Mouse (Mus musculus): ENCODE data around the gene Mfsd10.
"Not testable (repeated sequence)": the region's sequence is repeated elsewhere in the genome, so short reads cannot be mapped to it uniquely, and the experiment has no call there.

Mfsd10 gene

GRCm38 (mm10) chr5:34593202-34593727 lies 43.7 kb downstream of the Mfsd10 start:
- no peak for DNase-seq

GRCm38 (mm10) chr5:34592666-34593065 lies 44.3 kb downstream of the Mfsd10 start:
- DNase-seq, result no peak

DNA sequence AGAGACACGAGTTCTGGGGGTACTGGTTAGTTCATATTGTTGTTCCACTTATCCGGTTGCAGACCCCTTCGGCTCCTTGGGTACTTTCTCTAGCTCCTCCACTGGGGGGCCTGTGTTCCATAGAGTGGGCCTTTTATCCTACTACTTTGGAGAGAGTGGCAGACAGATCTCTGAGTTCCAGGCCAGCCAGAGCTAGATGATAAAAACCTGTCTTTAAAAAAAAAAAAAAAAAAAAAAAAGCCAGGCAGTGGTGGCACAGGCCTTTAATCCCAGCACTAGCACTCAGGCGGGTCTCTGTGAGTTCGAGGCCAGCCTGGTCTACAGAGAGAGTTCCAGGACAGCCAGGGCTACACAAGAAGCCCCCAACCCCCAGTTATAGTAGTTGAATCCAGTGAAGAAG lies 44.8 kb downstream of the Mfsd10 start:
- DNase-seq, result not testable (repeated sequence)

- no peak for DNase-seq
These were observed 45.5 kb downstream of the Mfsd10 start for GRCm38 (mm10) chr5:34591388-34592004.

DNA sequence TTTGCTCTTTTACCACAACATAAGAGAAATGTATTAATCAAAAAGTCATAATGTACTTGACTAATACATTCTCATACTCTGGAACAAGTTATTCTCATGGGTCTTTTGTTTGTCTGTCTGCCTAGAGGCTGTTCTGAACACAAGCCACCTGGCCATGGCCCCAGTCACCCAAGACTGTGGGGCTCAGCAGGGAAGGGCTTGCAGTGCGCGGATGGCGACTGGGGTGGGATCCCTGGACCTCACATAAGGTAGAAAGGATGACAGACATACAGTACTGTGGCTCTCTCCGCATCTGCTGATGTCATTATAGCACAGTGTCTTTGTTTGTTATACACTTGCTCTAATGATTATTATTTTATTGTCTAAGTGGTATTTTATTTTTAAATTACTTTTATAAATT lies 46.3 kb downstream of the Mfsd10 start:
- no peak for DNase-seq

GRCm38 (mm10) chr5:34590059-34590458 lies 47.0 kb downstream of the Mfsd10 start:
- DNase-seq, result no peak

- no peak for DNase-seq
These were observed 49.1 kb downstream of the Mfsd10 start for GRCm38 (mm10) chr5:34587881-34588280.

DNA sequence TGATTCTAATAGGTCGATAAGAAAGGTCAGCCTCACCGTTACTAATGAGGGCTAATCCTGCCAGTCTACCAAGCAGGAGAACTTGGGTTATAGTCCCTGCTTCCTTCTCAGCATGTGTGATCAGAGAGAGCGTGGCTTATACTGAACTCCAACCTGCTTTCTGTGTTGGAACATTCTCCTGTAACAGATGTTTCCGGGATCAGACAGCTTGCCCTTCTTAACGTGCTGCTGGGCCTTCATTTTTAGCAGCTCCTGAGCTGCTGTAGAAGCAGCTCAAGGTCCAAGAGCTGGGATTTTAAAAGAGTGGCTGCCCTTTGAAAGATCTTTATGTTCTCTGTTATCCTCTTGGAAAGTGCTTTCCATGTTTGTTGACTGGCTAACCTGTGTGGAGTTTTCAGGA lies 51.8 kb downstream of the Mfsd10 start:
- DNase-seq, result no peak
